Mouse (Mus musculus) layer of hippocampus, postnatal 10 days (tissue): ENCODE data around the gene Mpnd. TPM values are rescaled to one million over a fixed set of nuclear protein-coding genes. Genes with fewer than 3 reads are reported as not detected.

Experiments
- DNase-seq, 2 experiments: peaks; one replicate each; pipeline ENCODE4 v3.0.0; 2021; ENCODE audit warnings: low spot score in 2 of 2
- total RNA-seq, 2 experiments: library from RNA; stranded (reverse); gene quantifications; 2 replicates each; pipeline ENCODE4 v1.2.3; 2021

Mpnd gene
- total RNA-seq, 2 experiments from 2014 or later, result 109 to 112 TPM

DNA sequence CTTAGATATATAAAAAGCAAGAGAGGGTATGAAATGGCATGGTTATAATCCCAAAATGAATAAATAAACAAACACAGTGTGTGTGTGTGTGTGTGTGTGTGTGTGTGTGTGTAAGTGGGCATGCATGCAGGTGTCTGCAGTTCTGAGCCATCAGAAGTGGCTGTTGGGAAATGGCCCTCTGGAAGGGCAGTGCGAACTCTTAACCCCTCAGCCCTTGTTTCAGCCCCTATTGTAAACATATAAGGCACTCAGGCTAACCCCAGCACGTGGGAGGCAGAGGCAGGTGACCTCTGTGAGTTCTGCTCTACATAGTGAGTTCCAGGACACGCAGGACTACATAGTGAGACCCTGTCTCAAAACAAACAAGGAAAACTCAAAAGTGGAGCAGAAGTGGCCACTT, 28.2 kb upstream of the Mpnd start:
- DNase-seq, result no peak

DNA sequence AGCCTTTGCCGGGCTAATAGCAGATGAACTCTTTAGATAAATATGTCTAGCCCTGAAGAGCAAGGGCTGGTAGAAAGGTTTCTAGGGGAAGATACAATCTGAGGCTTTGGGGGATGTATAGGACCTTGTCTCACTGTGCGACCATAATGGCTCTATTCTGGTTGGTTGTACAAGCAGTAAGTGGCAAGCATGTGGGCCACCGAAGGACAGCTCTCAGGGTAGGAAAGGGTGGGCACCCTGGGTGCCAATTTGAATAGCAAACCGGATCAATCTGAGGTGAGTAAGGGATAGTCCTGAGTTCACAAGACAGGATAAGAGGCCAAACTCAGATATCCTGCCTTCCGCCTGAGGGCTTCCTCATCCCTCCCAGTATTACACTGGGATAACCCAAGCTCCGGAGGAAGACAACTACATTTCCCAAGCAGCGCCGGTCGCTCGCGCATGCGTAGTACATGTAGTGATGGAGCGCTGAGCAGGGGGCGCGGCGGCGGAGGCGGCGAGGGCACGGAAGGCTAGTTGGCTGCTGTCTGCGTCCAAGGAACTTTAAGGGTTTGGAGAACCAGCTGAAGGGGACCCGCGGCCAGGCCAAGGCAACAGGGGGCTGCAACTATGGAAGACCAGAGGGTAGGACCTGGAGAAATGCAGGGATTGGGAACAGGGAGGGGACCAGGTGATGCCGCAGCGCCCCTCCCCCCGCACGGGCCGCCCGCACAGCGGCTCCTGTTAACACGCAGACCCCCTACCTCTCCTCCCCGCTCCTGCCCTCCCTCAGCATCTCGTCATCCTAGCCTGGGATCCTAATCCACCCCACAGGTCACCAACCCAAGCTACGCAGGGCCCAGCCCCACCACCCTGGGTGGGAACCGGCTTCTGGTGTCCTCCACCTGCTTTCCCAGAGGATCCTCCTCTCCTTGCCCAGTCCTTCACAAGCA, 19.2 kb upstream of the Mpnd start, which contains the start of gene Fsd1:
Fsd1 (plus strand) TSS at position 480 of the 932 bp plus-strand sequence.
- peak; percentile 76 to 85 for DNase-seq

DNA sequence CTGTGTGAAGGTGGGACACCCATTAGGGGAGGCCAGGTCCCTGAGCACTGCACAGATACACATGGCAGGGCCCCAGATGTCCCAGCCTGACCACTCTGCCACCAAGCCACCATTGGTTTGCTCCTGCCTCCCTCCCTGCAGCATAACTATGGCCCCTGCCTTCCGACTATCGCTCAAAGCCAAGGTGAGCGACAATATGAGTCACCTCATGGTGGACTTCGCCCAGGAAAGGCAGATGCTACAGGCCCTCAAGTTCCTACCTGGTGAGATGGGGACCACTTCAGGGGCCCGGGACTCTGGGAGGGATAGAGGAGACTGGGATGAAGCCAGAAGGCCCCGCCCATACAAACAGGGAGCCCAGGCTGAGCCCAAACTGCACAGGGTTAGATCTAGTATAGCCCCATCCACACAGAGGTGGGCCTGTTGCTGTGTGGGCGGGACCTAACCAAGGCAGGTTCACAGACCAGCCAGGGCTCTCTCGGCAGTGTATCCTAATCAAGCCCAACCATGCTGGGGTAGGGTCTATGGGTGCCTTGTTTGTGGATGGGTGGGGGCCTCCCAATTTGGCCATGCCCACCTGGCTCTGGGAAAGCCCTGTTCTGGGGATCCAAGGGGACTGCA, 15.1 kb upstream of the Mpnd start:
- no peak for DNase-seq

GRCm38 (mm10) chr17:55996007-55996406, 9.5 kb upstream of the Mpnd start:
- DNase-seq, result no peak

DNA sequence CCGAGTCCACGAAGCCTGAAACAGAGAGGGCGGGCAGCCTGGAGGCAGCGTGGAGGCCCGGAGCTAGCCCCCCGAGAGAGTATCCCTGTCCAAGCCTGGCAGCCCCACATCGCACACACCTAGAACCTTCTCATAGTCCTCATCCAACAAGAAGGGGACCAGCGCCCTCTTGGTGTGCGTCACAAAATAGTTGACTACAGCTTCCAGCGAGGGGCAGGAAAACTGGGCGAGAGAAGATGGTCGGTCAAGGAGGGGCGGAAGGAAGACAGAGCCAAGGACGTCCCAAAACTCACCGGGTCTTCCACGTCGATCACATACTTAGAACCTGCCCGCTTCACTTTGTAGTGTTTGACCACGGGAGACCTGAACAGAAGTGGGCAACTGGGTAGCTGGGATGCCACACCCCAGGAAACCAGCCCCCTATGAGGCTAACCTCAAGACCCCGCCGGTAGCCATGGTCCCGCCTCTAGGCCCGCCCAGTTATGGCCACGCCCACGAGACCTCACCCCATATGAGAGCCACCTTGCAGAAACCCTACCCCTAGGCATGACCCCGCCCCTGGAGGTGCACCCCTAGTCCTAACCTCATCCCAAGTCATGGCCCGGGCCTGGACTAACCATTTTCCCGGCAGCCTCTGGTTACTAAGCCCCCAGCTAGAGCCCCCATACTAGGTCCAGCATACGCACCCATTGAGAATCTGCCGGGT, 5.6 kb upstream of the Mpnd start:
- no peak for DNase-seq

DNA sequence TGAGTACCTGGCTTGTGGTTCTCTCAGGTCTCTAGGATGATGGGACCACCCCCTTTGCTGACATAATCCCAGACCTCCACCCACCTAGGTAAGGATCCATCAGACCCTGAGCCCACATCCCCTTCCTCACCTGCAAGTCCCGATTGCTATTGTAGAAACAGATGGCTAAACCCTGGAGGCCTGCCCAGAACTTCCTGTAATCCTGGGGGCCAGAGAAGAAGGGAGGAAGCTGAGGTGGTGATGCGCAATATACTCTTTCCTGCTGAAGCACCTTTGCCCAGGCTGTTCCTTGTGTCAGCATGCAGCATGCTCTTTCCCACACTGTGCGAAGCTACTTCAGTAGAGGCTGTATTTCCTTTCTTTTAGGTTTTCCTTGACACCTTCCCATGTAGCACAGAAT, 2.5 kb upstream of the Mpnd start:
- DNase-seq, result no peak

DNA sequence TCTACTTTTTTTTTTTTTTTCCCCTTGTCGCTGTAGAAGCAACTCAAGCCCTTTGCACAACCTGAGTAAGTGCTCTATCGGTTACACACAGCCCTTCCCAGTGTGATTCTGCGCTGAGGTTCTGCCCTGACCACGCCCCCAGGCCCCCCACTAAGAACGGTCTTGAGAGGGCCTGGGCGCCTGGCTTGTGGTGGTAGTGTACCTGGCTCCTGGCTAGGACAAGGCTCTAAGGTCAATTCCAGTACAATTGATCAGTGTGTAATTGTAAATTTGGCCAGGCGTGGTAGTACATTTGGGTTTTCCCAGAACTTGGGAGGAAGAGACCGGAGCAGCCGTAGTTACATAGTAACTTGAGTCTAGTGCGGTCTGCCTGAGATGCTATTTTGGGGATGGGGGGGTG, 1.4 kb downstream of the Mpnd start:
- no peak for DNase-seq

GRCm38 (mm10) chr17:56007444-56008355, 2.2 kb downstream of the Mpnd start:
- no peak for DNase-seq

DNA sequence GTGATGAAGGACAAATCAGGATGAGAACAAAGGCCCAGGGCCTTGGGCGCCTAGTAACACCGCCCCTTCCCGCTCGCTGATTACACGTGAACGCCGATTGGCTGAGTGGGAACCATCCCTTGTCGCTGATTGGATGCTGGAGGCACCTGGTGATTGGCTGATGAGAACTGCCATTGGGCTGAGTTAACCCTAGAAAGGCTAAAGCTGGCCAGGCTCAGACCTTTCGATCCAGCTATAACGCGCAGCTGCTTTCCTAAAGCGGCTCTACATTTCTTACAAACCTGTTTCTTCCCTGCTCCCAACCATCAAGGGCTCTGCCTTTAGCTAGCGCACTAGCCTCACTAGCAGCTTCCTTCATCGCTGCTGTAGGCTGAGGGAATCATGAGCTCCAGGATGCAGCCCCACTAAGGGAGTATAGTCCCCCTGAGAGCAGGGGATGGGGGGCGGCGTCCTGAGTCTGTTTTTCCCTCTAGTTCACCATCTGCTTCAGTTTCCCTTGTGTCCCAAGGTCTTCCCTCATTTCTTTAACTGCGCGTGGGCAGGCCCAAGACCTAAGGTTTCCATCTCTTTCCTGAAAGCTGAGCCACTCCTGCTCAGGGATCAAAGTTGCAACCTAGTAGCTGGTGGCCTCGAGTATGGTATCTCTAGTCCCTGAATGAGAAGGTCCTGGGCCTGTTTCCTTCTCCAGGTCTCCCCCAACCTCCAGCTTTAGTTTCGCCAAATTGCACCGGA, 3.0 kb downstream of the Mpnd start:
- DNase-seq, result peak; percentile 89 to 93

DNA sequence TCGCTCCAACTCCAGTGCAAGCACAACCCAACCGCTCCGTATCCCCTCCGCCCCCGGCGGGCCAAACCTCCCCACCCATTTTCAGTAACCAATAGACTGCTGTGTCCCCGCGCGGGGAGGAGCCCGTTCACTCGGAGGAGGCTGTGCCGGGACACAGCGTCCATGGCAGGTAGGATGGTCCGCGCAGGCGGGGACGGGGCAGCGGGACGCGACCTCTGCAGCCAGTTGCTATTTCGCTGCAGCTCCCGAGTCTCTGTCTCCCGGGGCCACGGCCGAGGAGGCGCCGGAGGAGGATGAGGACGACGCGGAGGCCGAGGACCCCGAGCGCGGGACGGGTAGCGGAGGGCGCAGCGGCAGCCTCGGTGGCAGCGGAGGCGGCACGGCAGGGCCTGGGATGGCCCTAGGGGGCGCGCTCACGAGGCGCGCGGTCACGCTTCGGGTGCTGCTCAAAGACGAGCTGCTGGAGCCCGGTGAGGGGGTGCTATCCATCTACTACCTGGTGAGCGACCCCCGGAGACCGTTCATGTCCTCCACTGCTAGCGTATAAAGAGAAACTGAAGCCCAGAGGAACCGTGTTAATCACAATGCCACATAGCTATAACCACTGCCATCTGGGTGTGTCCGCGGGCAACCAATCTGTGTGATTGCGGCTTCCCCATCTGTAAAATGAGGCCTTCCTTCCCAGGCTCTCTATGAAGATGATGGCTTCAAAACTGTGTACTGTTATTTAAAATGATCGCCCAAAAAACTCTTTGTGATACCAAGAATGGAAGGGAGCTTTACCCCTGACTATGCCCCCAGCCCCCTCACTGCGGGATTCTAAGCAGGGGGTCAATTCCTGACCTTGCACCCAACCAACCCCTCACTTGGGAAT, 3.8 kb downstream of the Mpnd start:
- peak; percentile 87 to 93 for DNase-seq

DNA sequence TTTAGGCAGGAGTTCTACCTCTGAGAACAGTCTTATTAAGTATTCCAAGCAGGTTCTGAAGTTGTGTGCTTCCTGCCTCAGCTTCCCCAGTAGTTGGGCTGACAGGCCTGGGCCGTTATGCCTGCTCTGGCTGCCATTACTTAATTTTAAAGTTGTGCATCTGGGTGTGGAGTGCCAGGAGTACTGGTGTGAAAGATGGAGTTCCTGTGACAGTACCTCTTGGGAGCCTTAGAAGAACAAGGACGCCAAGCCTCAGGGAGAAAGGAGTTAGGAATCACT, 4.4 kb downstream of the Mpnd start:
- DNase-seq, result no peak

- DNase-seq, result peak in 1 of 2 experiments; percentile 38
These were observed 4.7 kb downstream of the Mpnd start for GRCm38 (mm10) chr17:56010255-56010654.

GRCm38 (mm10) chr17:56010681-56011080, 5.2 kb downstream of the Mpnd start:
- peak; percentile 85 to 86 for DNase-seq

GRCm38 (mm10) chr17:56011441-56011840, 5.9 kb downstream of the Mpnd start:
- no peak for DNase-seq

DNA sequence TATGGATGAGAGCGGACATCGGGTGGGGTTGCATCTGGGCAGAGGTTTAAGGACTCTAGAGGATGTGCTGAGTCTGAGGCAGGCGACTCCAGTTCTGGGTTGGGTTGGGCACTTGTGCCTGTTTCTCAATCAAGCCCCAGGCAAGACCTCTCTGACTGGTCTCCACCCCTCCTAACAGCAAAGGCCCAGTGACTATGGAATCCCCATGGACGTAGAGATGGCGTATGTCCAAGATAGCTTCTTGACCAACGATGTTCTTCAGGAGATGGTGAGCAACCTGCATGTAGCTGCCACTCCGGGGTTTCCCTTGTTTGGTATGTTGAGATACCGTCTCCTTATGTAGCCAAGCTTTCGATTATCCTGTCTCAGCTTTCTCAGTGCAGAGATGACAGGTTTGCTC, 9.8 kb downstream of the Mpnd start:
- DNase-seq, result no peak

- peak in 1 of 2 experiments; percentile 15 for DNase-seq
These were observed 10.9 kb downstream of the Mpnd start for GRCm38 (mm10) chr17:56016382-56016781.

- peak in 1 of 2 experiments; percentile 51 for DNase-seq
These were observed 11.6 kb downstream of the Mpnd start for GRCm38 (mm10) chr17:56016793-56017785.

DNA sequence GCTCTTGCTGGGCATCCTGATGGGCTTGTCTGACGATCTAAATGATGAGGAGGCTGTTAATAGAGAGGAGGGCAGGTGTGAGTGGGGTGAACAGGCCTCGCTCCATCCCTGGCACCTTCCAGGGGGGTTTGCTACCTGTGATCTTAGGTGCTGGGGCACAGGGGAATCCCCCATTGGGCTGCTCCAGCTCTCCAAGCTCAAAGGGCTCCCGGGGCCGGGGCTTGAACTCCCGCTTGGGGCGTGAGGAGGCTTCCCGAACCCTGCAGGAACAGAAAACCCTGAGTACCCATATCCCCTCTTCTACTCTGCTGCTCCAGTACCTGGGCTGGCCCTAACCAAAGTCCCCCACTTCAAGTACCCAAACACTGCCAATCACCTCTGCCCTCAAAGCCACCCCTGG, 12.3 kb downstream of the Mpnd start:
- peak in 1 of 2 experiments; percentile 46 for DNase-seq
